Mouse (Mus musculus) ES-Bruce4 (cell line): ENCODE results near the gene Uvrag. TPM values are rescaled to one million over a fixed set of nuclear protein-coding genes. Genes with fewer than 3 reads are reported as not detected.

ENCODE experiments used
- H3K27ac ChIP-seq: 2 replicates; pipeline ENCODE4 v1.5.1; 2012; ENCODE audit warnings: low read length, inconsistent platforms; ENCODE audit not compliant: insufficient read depth
- H3K27me3 ChIP-seq: 2 replicates; pipeline ENCODE4 v1.6.1; 2012; ENCODE audit warnings: mild to moderate bottlenecking, low read length, inconsistent platforms; ENCODE audit not compliant: control insufficient read depth, poor library complexity, insufficient read depth, severe bottlenecking
- H3K36me3 ChIP-seq: 2 replicates; pipeline ENCODE4 v1.6.1; 2012; ENCODE audit warnings: inconsistent platforms, mild to moderate bottlenecking, low read length, moderate library complexity; ENCODE audit not compliant: control insufficient read depth, poor library complexity, insufficient read depth, severe bottlenecking
- H3K4me1 ChIP-seq: one replicate; pipeline ENCODE4 v1.8.1; 2011; ENCODE audit warnings: low read length; ENCODE audit not compliant: control insufficient read depth, insufficient read depth
- H3K4me3 ChIP-seq: 2 replicates; pipeline ENCODE4 v1.5.1; 2011; ENCODE audit warnings: low read depth, mild to moderate bottlenecking, low read length
- H3K9ac ChIP-seq: 2 replicates; pipeline ENCODE4 v1.6.1; 2012; ENCODE audit warnings: low read depth, mild to moderate bottlenecking, inconsistent platforms; ENCODE audit not compliant: poor library complexity, severe bottlenecking
- H3K9me3 ChIP-seq: replicated peaks from 2 replicates; pipeline ENCODE4 v1.6.1; 2012; ENCODE audit warnings: mild to moderate bottlenecking, low read length, inconsistent platforms; ENCODE audit not compliant: control insufficient read depth, poor library complexity, insufficient read depth, severe bottlenecking
- CTCF ChIP-seq: IDR thresholded peaks from one replicate; pipeline ENCODE4 v1.8.1; 2011; ENCODE audit warnings: low read depth, low read length
- EP300 ChIP-seq: IDR thresholded peaks from 2 replicates; pipeline ENCODE4 v1.6.1; 2011; ENCODE audit warnings: low read depth, low read length; ENCODE audit not compliant: insufficient read depth
- POLR2A ChIP-seq: IDR thresholded peaks from one replicate; pipeline ENCODE4 v1.8.1; 2011; ENCODE audit warnings: low read length; ENCODE audit not compliant: insufficient read depth
- polyA plus RNA-seq: library from polyadenylated mRNA; stranded (reverse); fragments of >200 nt; gene quantifications from 2 replicates; pipeline ENCODE4 v1.2.4, GENCODE M21; 2011; ENCODE audit warnings: low read depth; ENCODE audit not compliant: missing spikeins, insufficient read depth, insufficient read length

Uvrag gene
- polyA plus RNA-seq, 1 experiment, result 16.9 TPM

DNA sequence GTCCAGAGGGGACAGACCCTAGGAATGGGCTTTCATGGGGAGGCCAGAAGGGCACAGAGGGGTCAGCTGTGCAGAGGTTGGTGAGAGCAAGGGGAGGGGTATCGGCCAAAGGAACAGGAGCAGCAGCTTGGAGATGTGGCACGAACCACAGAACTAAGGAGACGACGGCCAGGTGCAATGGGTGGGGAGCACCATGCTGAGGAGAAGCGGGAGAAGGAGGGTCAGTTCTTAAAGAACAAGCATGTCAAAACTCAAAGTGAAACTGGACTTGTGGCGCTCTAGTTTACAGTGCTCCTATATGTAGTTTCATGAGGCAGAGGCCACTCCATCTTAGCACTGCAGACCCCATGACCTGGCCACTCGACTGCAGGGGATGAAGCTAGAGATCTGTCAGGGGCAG is 6.6 kb upstream of the Uvrag start:
- H3K9me3 ChIP-seq, result no peaks in the 10 kb centered on the region
- no peak overlapping the region for H3K4me3 ChIP-seq
- no peak overlapping the region for H3K9ac ChIP-seq
- TF ChIP-seq CTCF (no peak), EP300 (no peak), POLR2A (no peak)
- no peak overlapping the region for H3K27ac ChIP-seq
- no peaks in the 10 kb centered on the region for H3K27me3 ChIP-seq
- H3K36me3 ChIP-seq, result no peaks in the 10 kb centered on the region
- no peaks in the 10 kb centered on the region for H3K4me1 ChIP-seq

DNA sequence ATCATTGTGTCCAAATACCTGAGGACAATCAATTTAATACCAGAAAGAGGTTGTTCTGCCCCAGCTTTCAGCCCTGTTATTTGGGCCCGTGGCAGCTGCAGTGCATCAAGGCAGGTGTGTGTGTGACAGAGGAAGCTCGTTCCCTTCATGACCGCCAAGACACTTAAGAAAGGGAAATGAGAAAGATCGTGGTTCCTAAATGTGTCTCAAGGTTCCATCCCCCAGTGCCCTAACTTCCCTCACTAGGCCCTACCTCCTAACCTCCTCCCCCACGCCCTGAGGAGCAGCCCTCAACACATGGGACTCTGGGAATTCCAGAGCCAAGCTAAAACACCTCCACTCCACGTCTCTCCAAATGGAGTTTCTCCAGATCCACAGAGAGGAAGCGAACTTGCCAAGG is 6.0 kb upstream of the Uvrag start:
- TF ChIP-seq EP300 (no peak), CTCF (no peak), POLR2A (no peak)
- H3K27ac ChIP-seq, result no peak overlapping the region
- H3K27me3 ChIP-seq, result no peaks in the 10 kb centered on the region
- no peaks in the 10 kb centered on the region for H3K9me3 ChIP-seq
- H3K9ac ChIP-seq, result no peak overlapping the region
- H3K4me3 ChIP-seq, result no peak overlapping the region
- no peaks in the 10 kb centered on the region for H3K36me3 ChIP-seq
- no peaks in the 10 kb centered on the region for H3K4me1 ChIP-seq

DNA sequence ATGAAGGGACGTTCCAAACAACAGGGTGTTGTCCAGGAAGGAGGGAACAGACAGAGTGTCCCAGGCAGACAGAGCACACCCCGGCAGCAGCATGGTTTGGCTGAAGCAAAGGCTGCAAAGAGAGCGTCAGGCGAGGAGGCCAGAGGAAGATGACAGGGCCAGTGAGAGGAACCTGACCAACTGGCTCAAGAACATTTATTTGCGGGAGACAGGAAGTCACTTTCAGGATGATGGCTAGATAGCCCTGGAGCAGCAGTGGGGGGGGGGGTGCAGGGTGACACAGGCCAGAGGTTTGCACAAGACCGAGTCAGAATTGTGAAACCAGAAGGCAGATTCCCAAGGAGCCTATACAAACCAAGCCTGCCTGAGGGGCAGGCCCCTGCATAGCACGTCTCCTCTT is 5.1 kb upstream of the Uvrag start:
- no peaks in the 10 kb centered on the region for H3K36me3 ChIP-seq
- no peaks in the 10 kb centered on the region for H3K4me1 ChIP-seq
- no peaks in the 10 kb centered on the region for H3K27me3 ChIP-seq
- no peak overlapping the region for H3K9ac ChIP-seq
- no peak overlapping the region for H3K27ac ChIP-seq
- TF ChIP-seq EP300, result no peak
- no peak for TF ChIP-seq CTCF
- no peak for TF ChIP-seq POLR2A
- H3K4me3 ChIP-seq, result no peak overlapping the region
- H3K9me3 ChIP-seq, result no peaks in the 10 kb centered on the region

DNA sequence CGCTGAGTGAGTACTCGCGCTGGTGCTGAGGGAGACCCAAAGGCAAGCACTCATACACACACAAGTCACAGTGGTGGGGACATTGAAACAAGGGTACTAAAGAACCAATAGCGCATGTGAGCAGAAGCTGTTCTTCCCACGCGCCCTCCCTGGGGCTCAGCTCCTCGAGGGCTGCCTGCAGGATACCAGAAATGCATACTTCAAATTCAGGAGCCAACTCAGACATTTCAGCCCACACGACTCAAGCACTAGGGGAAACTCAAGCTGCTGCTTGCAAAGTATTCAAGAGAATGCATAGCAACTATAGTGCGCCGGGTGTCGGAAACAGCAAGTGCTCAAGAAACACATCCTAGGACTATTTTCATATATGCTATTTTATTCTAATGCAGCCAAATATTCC is 3.7 kb upstream of the Uvrag start:
- H3K4me1 ChIP-seq, result no peaks in the 10 kb centered on the region
- H3K27me3 ChIP-seq, result no peaks in the 10 kb centered on the region
- H3K27ac ChIP-seq, result no peak overlapping the region
- no peak overlapping the region for H3K4me3 ChIP-seq
- no peak overlapping the region for H3K9ac ChIP-seq
- no peaks in the 10 kb centered on the region for H3K36me3 ChIP-seq
- no peak for TF ChIP-seq EP300
- no peak for TF ChIP-seq CTCF
- TF ChIP-seq POLR2A, result no peak
- H3K9me3 ChIP-seq, result no peaks in the 10 kb centered on the region

DNA sequence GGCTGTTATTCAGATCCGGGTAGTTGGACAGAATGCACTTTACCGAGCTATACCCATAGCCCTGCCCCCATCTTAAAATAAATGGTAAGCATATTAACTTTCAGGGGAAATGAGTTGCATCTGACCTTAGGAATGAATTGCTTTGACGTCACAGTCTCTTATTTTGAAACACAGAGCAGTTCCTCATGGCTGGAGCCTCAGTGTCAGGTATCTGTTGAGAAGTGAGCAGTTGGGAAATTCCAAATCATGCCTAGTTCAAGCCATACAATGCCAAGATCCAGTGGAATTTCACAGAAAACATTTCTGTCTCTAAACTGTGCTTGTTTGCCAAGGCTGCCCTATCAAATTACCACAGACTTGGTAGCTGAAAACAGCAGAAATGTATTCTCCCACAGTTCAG is 2.3 kb upstream of the Uvrag start:
- Histone ChIP-seq H3K27me3 (no peaks in the 10 kb centered on the region), H3K27ac (no peak overlapping the region), H3K4me3 (no peak overlapping the region), H3K9me3 (no peaks in the 10 kb centered on the region), H3K4me1 (no peaks in the 10 kb centered on the region), H3K9ac (no peak overlapping the region), H3K36me3 (no peaks in the 10 kb centered on the region)
- TF ChIP-seq EP300 (no peak), CTCF (no peak)

DNA sequence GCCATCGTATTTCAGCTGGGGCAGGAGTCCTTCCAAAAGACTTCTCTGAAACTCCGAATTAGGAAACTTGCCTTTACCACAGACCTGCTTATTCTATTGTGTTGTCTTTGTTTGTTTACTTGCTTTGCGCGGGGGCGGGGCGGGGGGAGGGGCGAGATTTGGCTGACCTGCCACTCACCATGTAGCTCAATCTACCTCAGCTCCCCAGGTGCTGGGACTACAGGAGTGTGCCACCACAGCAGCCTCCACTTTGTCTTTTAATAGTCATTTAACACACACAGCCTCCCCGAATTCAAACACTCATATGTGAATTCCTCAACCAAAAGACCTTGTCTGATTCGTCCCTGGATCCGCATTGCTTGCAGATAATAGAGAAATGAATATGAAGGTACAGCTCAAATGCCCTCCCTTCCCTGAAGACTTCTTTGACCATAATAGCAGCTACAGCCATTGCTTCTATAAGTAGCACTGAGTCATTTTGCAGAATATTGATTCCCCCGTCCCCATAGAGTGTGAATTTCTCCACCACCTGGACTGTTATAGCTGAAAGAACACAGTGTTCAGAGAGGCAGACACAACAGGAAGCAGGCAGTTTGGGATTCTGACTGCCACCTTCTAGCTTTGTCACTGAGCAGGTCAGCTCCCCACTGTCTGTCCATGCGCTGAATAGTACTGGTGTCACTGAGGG is 1.1 kb upstream of the Uvrag start:
- TF ChIP-seq POLR2A, result no peak
- no peak for TF ChIP-seq EP300
- TF ChIP-seq CTCF, result no peak
- H3K27ac ChIP-seq, result no peak overlapping the region
- no peaks in the 10 kb centered on the region for H3K9me3 ChIP-seq
- 0 out of 2 replicates have a peak overlapping the region, but pooled peaks have one; percentile 8 for H3K9ac ChIP-seq
- H3K4me3 ChIP-seq, result peak overlapping the region; percentile 61
- no peaks in the 10 kb centered on the region for H3K27me3 ChIP-seq
- no peaks in the 10 kb centered on the region for H3K4me1 ChIP-seq
- no peaks in the 10 kb centered on the region for H3K36me3 ChIP-seq

- Histone ChIP-seq H3K9me3 (no peaks in the 10 kb centered on the region), H3K27ac (no peak overlapping the region)
- no peak for TF ChIP-seq POLR2A
- TF ChIP-seq CTCF, result no peak
- no peak for TF ChIP-seq EP300
Measured at GRCm38 (mm10) chr7:99140511-99140910, 430 bp downstream of the Uvrag start.

More at GRCm38 (mm10) chr7:99140511-99140910, 430 bp downstream of the Uvrag start:
- H3K27me3 ChIP-seq, result no peaks in the 10 kb centered on the region
- peak overlapping the region; percentile 81 for H3K9ac ChIP-seq
- peak overlapping the region; percentile 93 for H3K4me3 ChIP-seq
- no peaks in the 10 kb centered on the region for H3K4me1 ChIP-seq
- no peaks in the 10 kb centered on the region for H3K36me3 ChIP-seq
